Mouse (Mus musculus) NIH3T3 (cell line): ENCODE results near the gene Foxd2.
A peak's percentile ranks its signal among the peaks of the same experiment; 100 is the strongest.

Source experiments
- DNase-seq: peaks from one replicate; pipeline ENCODE4 v3.0.0-alpha.2; 2012; ENCODE audit warnings: low read depth

The Foxd2 gene

DNA sequence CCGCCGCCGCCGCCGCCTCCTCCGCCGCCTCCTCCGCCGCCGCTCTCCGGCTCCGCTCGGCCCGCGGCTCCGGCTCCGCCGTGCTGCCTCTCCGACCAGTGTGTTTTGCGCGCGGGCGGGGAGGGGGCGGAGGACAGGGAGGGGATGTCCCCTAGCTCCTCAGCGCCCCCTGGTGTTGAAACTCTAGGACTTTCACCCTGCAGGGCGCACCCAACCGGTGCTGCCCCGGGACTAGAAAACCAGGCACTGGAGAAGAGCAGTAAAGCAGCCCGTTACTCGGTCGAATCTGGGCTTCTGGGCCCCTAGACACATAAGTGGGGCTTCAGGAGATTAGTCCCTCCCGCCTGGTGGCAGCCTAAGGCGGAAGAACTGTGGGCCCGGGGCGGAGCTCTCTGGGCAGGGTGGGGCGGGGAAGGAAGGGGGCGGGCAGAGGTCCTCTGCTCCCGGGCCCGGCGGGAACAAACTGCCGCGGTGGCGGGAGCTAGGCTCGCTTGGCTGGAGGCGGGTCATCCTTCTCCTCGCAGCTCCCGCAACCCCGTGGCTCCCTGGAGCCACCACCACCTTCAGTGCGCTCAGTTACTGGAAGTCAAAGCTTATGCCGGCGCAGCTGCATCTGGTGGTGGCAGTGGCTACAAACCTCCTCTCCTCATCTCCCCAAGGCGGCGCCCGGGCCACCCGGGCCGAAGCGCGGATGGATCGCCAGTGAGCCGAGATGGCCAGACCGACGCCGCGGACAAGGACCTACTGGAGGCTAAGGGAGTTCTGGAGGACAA, at the start of gene Foxd2:
Gene Foxd2, minus strand, starts transcription at position 45 of the 773 bp plus-strand sequence.
- peak; percentile 98 for DNase-seq

DNA sequence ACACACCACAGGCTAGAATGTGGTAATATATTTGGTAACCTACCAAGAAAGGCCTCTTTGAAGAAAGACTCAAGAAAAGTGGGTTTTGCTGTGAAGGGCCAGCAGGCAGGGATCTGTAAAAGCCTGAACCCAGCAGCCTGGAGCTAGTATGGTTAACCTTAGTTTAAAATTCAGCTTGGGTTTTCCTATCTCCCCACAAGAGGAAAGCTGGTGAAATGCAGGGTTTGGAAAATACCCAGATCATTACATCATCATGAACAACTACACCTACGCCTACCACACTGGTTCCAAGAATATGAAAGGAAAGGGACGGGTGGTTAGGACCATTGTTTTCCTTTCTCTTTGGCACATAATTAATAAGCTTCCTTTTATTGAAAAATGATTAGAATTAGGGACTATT, 49.6 kb upstream of the Foxd2 start:
- peak; percentile 59 for DNase-seq

DNA sequence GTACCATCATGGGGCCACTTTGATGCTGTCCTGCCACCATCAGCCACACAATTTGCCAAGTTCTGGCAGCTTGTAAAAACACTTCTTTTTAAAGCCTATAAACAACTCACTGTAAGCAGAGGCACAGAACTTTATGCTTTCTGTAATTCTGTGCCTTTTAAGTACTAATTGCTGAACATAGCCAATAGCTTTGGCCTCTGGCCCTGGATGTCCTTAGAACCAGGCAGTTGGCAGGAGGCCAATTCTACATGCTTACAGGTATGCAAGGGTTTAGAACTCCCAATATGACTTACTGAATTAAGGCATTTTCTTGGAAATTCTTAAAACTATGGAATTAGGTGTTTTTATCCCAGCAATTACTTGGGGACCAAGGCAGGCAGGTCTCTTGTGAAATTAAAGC, 48.7 kb upstream of the Foxd2 start:
- DNase-seq, result peak; percentile 37

DNA sequence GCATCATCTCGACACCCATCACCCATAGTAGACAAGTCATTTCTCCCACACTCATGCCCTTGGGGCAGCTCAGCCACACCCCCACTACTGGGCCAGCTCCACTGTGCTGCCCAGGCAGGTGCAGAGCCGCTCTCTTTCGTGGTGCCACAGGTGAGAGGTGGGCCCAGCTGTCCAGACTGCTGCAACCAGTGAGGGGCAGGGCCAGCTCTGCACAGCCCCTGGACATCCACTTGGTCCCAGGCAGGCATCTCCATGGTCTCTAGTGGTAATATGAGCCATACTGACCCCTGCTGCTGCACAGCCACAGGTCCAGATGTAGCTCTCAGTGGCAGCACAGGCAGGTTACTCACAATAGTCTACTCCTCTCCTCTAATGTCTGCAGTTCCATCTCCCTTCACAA, 44.5 kb upstream of the Foxd2 start:
- no peak for DNase-seq

DNA sequence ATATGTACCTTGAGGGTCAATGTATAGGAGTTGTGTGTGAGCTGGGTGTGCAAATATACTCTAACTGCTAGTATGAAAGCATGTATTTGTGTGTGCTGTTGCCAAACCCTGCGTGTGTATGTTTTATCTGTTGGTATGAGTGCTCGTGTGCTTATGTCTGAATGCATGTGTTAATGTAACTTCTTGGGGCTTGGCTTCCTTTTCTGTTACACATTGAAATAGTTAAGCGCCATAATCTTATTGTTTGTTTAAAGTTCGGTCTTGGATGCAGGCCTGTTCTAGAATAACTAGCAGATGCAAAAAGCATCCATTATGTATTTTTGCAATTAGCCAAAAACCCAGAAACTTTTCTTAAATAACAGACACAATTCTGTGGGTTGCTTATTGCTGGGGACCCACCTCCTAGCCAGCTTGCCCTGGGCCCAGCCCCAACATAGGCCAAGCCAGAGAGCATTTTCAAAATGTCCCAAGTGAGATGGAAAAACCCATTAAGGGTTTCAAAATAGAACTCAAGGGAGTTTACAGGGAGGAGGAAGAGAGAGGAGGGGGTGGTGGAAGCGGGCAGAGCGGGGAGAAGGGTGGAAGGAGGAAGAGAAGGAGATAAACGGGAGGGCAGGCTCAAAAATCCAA, 39.3 kb upstream of the Foxd2 start:
- DNase-seq, result peak; percentile 77

DNA sequence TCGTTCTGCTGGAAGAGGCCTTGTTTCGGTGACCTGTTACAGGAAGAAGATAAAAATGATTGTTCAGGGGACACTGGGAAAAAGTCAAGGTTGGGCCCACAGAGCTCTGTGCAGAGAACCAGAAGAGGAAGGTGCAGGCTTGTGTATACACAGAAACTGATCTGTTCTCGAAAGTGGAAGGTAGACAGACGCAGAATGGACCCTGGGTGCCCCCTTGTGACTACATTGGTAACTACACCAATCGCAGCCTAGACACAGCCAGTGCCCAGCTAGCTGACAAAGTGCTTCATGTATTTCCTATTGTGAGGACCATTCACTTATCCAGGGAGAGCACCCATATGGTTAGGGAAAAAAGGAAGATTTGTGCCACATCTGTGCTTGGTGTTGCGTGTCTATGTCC, 38.7 kb upstream of the Foxd2 start:
- DNase-seq, result peak; percentile 94

DNA sequence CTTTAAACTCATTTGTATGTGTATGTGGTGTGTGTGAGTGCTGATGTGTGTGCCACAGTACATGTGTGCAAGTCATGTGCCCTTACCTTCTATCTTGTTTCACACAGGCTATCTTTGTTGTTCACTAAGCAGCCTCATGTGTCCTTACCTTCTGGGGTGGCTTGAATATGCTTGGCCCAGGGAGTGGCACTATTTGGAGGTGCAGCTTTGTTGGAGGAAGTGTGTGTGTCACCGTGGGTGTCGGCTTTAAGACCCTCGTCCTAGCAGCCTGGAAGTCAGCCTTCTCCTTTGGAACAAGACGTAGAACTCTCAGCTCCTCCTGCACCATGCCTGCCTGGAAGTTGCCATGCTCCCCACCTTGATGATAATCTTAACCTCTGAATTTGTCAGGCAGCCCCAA, 37.7 kb upstream of the Foxd2 start:
- no peak for DNase-seq

DNA sequence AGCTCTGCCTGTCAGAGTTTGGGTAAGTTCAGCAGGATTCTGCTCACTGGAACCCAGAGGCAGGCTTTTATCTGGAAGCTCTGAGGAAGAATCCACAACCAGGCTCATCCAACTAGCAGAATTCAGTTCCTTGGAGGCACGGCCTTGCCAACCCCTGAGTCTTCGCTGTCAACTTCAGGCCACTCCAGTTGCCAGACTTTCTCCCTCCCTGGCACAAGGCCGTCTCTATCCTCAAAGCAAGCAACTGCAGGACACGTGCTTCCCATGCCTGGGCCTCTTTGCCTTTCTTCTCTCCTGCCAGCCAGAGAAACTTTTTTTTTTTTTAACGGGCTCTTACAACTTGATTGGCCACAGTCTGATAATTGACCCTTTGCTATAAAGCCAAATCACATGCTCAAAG, 36.3 kb upstream of the Foxd2 start:
- DNase-seq, result no peak

DNA sequence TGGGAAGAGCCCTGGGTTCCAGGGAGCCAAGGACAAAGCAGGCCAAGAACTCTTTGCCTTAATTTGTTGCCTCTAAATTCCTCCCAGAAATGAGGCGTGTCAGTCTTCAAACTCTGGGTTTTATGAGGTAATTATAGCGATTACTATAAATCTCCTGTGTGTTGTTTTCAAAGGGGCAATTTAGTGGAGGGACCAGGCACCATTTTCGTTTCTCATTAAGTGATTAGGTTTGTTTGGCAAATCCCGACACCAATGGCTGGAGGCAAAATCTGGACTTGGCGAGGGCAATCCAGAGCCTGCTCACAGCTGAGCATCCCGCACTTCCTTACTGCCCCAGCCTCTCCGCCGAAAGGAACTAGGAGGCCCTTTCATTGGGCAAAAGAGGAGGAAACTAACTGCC, 33.9 kb upstream of the Foxd2 start:
- no peak for DNase-seq

DNA sequence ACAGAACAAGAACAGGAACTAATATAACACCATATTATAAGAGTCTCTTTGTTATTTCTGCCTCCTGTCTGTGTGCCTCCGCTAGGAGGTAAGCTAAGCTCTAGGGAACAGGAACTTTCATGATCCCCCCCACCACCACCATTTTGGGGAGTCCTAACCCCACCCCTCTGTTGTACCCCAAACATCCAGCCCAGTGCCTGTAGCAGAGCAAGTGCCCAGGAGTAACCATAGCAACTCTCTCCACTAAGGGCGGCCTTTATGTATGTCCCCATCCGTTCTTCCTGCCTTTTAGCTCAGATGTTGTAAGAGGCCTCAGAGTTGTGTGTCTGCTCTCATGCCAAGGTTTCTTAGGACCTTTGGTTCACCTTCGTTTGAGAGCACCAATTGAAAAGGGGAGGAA, 33.4 kb upstream of the Foxd2 start:
- no peak for DNase-seq

DNA sequence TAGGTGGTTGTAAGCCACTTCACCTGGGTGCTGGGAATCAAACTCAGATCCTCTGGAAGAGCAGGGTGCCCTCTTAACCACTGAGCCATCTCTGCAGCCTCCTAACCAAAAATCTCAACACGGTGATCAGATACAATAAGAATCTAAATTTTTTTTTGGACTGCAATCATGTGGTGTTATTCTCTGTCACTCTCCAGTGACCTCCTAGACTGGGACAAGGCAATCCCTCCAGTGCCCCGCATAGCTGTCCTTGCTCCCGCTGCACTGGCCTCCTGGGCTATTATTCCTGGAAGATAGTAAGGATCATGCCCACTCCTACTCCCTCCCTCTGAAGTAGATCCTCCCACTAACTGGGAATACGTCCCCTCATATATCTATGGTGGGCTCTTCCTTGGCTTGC, 32.6 kb upstream of the Foxd2 start:
- no peak for DNase-seq

DNA sequence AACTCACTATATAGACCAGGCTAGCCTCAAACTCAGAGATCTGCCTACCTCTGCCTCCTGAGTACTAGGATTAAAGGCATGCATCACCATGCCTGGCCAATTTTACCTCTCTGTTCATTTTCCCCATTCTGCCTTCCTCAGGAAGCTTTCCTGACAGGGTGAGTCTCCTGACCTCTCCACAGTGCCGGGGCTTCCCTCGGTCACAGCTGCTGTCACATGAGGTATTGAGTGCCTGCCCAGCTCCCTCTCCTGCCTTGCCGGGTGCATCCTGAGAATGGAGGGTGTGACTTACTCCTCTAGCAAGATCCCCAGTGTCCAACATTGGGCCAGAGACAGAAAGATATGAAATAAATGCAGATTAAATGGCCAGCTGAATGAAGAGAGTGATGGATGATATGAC, 29.6 kb upstream of the Foxd2 start:
- DNase-seq, result no peak

DNA sequence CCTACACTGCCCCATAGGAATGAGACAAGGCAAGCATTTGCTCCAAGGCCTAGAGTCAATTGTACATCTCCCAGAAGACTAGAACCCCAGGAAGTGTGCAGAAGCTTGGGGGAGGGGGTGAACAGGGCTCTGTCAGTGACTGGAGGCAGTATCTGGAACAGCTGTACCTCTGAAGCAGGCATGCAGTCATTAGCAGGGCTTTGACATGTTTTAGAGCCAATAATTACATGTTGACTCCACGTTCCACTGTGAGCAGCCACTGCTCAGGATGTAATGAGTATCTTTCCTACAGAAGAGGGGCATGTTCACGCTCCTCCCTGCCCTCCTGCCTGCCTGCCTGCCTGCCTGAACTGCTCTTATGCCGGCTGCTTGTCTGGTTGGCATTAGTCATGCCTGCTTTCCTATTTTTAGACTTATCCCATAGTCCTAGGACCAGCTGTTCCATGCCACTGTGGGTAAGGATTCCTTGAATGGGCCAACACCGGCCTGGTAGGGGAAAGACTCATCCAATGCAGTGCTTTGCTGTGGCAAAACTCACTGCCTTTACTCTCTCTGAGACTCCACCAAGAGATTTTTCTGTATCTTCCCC, 28.9 kb upstream of the Foxd2 start:
- peak; percentile 42 for DNase-seq

DNA sequence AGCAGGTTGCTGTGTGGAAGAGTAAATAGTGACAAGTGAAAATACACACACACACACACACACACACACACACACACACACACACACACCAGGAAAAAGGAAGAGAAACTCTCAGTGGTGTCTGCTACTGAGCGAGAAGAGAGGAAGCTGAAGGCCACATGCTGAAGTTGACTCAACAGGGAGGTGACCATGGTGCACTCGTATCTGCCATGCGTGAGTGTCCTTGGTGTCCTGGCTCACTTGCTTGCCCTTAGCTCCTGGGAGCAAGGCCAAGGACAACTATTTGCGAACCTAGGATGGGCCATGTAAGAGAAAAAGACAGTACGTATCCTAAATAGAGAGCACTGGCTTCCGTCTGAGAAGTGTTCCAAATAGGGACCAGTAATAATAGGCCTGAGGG, 25.5 kb upstream of the Foxd2 start:
- no peak for DNase-seq

DNA sequence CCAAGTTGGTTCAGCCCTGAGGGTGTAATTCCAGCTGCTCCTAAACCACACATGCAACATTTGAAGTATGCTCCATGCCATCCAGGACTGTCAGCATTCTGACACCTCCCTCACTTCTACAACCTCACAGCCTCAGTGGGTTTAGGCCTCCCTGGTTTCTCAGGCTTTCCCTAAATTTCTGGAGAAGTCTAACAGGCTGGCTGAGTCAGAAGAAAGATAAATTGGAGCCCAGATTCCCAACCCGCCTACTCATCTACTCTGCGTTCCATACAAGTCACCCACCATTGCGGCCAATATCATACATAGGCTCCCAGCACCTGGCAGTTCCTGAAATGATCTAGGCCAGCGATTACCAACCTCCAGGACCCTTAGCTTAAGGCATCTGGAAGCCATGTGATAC, 24.1 kb upstream of the Foxd2 start:
- DNase-seq, result no peak

DNA sequence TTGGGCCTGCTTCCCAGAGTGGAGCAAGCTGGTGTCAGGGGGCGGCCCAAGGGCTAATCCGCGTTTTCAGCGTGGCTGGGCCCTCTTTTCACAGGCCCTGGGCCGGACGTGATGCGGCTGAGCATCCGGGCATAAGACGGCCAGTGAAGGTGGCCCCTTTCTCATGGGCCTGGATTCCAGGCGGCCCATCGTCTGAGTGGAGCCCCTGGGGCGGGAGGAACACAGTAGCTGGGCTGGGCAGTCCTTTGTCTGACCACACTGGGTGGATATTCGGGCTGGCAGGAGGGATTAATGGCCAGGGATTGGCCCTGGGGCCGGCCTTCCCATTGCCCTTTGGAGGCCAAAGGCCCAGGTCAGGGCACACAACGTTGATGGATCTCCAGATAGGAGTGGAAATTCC, 20.5 kb upstream of the Foxd2 start:
- no peak for DNase-seq

DNA sequence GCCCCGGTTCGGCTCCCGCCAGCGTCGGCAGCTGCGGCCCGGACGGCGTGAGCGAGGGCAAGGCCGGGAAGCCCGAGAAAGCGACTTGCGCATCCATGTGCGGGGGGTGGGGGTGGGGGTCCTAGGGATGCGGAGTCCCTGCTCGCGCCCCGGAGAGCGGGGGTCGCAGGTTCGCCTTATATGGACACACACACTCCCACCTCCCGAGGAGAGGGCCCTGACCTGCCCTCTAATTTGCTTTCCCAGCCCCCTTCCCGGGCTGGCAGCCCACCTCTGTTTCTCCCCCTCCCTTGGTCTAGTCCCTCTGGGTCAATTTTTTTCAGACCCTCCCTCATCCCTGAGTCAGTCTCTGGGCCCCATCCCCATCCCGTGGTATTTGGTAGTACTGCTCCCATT, 17.2 kb upstream of the Foxd2 start, which contains the start of gene Foxe3:
Gene Foxe3, minus strand, starts transcription at position 97 of the 396 bp plus-strand sequence.
- DNase-seq, result no peak

DNA sequence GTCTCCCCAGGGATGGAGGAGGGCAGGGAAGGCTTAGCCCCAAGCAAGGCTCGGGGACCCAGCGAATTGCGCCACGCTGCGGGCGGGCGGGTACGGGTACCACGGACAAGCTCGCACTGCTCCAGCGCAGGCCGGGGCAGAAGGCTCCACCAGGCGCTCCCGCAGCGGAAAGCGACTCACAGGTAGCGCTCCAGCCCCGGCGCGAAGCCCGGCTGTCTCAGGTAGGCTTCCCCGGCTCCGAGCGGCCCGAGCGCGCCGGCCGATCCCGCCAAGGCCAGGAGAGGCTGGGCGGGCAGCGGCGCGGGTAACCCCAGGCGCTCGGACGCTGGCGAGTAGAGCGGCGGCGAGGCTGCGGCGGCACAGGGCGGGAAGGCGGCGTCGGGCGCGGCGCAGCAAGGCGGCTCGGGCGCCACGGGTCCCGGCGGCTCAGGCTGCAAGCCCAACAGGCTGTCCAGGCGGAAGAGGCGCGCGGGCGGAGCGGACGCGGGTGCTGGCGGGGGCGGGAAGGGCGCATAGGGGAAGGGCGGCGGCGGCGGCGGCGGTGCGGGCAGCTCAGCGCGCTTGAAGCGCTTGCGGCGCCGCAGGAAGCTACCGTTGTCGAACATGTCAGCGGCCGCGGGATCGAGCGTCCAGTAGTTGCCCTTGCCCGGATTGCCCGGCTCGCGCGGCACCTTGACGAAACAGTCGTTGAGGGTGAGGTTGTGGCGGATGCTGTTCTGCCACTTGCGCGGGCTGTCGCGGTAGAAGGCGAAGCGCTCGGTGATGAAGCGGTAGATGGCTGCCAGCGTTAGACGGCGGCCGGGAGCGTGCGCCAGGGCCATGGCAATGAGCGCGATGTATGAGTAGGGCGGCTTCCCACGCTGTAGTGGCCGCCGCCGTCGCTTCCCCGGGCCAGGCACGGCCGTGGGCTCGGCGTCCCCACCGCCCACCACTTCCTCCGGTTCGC, 16.6 kb upstream of the Foxd2 start:
- no peak for DNase-seq

DNA sequence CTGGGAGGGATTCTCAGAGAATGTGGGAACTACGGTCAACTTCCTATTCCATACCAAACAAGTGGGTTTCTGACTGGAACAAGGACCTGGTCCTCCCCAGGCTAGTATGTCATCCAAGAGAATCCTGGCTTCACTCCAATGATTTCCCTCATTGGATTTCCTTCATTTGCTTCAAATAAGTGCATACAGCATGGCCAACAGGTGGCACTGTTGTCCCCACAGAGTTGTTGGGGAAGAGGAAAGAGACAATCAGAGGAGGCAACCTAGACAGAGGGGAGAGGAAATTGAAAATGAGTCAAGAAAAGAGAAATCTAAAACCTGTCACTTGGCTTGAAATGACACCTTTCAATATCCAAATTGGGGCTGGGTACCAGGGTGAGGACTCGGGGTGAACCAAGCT, 8.4 kb upstream of the Foxd2 start:
- DNase-seq, result peak; percentile 90

DNA sequence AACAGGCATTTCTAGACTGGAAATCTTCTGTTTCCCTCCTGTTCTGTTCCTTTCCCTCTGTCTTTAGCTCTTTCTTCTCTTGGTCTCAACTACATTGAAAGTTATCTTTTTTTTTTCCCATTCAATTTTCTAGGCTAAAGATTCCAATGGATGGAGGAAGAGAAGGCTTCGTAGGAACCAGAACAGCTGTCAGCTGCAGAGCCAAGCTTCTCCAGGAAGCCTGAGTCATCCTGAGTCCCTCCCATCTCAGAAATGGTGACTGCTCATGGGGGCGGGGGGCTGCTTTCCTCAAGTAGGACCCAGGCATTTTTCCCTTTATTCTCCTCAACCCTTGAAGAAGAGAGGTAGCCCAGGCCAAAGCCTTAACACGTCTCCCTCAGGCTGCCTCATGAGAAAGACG, 7.4 kb upstream of the Foxd2 start:
- no peak for DNase-seq

DNA sequence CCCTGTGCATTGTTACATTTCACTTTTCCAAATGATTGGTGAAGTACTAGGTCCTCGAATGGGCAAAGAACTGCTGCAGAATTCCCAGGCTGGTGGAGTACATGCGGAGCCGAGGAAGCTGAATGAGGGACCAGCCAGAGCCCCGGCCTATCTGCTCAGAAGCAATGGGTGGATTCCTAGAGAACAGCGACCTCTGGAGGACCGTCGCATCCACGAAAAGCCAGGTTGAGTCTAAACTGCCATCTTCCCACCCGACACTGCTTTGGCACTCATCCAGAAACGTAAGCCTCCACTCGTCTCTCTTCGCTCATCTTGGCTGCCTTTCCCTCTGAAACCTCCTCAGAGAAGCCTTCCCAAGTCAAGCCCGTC, 4.9 kb upstream of the Foxd2 start:
- peak; percentile 50 for DNase-seq
